Mouse (Mus musculus) mouse embryonic stem cell (cell line): ENCODE data around the gene Akt1.

Source experiments
- in situ Hi-C, 2 experiments: fragments of 300-500 bp; cut with MboI; formaldehyde crosslinking; loops; 1 replicate in 1 of 2; 3 replicates in 1 of 2; pipeline ENCODE4 v1.14.3; 2019 to 2020; ENCODE audit warnings: low sequenced_read_pairs in 2 of 2, low pct_unique_long_range_greater_than_20kb in 1 of 2, mixed read lengths in 1 of 2; ENCODE audit not compliant: unreplicated experiment in 1 of 2

Akt1 gene

GRCm38 (mm10) chr12:112617184-112617583 is 57.5 kb downstream of the Akt1 start:
- in situ Hi-C loops = loop anchor here (5.0 to 10.0 kb wide), 2 partner anchors 62 to 65 kb away; no protein-coding TSS in a partner anchor

- in situ Hi-C loops = loop anchor here (5.0 to 10.0 kb wide), 2 partner anchors 62 to 64 kb away; no protein-coding TSS in a partner anchor
Measured at GRCm38 (mm10) chr12:112616668-112617067, 58.0 kb downstream of the Akt1 start.

GRCm38 (mm10) chr12:112609031-112609430 is 65.7 kb downstream of the Akt1 start:
- in situ Hi-C loops = no loop called here

GRCm38 (mm10) chr12:112606998-112607397 is 67.7 kb downstream of the Akt1 start:
- in situ Hi-C loops = no loop called here

GRCm38 (mm10) chr12:112605766-112606165 is 68.9 kb downstream of the Akt1 start:
- in situ Hi-C loops = no loop called here

GRCm38 (mm10) chr12:112604709-112605649 is 69.7 kb downstream of the Akt1 start:
- in situ Hi-C loops = no loop called here

GRCm38 (mm10) chr12:112604022-112604421 is 70.7 kb downstream of the Akt1 start:
- in situ Hi-C loops = no loop called here
